Mouse (Mus musculus) stomach, adult 2 months (tissue): ENCODE measurements around the gene Mtln. TPM values are rescaled to one million over a fixed set of nuclear protein-coding genes. Genes with fewer than 3 reads are reported as not detected.

Experiments used
- polyA plus RNA-seq: library from polyadenylated mRNA; depleted of rRNA; stranded (reverse); fragments of >200 nt; gene quantifications from 2 replicates; pipeline ENCODE4 v1.2.3, GENCODE M21; 2012; rRNA removed

Mtln gene
- polyA plus RNA-seq, result 16.9 and 42.0 TPM in 2 replicates

DNA sequence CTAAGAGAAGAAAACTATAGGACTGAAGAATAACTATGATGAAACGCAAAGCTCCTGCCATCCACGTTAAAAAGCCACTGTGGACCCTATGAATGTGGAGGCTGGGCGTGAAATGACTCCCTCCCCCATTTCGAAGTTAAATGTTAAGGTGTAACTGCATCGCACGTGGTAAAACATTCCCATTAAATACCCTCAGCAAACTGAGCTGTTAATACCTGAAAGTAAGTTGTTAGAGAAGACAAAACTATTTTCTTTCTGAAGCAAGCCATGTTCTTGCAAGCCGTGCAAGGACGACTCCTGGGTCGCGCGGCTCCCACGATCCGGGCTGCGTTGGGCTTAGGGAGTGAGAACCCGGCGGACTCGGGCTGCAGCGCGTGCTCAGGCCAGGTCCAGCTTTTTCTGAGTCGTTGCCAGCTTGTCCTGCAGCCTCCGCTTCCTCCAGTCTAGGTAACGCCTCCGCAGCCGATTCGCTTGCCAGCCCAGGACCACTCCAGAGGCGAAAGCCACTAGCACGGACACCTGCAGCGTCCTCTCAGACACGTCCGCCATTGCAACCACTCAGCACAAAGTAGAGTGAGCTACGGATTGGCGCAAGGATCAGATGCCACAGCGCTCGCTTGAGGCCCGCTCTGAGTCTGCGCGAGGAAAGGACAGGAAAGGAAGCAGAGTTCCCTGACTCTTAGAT is at the start of gene Mtln:
Mtln (minus strand) TSS at position 570 of the 685 bp plus-strand sequence.

DNA sequence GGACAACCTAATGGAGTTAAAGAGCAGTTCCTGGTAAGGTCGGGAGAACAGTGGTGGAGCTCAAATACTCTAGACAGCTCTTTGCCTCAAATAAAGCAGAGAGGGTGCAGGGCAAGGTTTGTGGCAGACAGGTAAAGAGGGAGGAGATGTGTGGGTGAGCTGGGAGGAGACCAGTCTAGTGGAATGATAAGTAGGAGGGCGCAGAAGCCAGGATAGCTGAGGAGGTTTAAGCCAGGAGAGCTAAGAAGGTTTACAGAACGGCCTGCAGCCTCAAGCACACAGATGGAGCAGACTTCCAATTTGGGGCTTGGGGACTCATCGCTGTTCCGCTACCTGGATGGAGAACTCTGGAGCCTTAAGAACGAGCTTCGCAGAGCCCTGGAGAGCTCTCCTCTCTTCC is 46.3 kb upstream of the Mtln start, which contains the start of gene Acoxl:
Acoxl (plus strand) TSS at position 301 of the 400 bp plus-strand sequence.

DNA sequence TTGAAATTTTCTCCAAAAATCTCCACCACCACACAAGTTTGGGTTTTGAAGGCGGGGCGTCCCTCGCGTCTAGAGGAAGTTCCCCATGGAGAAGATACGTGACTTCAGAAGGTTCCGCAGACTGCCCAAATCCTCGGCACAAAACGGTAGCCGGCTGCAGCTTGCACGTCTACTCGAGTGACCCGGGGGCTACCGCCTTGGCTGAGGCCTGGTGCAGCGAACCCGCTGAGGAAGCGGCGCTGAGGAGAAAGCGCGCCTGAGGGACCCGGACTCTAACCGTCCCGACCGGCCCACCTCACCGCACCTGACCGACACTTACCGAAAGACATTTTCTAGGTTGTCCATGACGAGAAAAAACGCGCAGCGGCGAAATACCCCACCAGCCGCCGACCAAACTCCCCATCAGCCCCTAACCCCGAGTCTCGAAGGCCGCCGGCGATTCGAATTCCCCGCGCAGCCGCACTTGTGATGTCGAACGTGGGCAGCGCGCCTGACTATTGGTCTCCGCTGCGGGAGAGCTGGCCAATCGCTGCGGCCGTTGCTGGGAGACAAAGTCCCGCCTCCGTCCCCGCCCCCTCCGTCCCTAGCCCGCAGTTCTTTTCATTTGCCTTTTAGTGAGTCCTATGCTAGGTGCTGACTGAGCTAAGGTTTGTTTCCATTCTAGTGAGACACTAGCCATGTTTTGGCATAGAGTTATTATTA is 39.3 kb upstream of the Mtln start, which contains the start of gene Bub1:
Bub1 (minus strand) TSS at position 465 of the 702 bp plus-strand sequence.

DNA sequence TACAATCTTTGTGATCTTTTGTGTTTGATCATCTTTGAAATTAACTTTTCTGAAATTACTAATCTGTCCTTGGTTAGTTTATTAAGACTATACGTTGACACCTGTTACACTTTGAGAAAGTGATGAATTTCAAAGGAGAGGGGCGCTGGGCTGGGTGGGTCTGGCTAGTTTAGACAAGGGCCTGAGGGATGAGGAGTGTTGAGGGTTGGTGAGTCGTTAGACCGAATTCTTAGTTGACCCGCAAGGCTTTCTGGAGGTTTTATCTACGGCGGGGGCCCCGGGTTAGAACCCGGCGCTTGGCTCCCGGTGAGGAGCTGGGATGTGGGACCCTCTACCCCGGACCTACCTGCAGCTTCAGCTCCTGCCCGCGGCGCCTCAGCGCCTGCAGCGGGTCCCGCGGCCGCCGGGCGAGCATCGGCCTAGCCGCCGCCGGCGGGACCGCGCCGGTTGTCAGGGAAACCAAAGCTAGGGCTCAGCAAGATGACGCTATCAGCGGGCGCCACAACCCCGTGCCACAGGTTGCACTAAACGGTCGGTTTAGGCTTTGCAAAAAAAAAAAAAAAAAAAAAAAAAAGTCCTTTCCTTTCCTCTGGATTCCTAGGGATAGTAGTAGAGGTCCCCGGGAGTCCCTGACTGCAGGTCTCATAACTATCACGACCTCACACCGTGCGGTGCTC is 3.7 kb downstream of the Mtln start, which contains the start of gene Nphp1:
Nphp1 (minus strand) TSS at position 458 of the 677 bp plus-strand sequence.

Other genes with a start within 250 kb of the Mtln start
- gene Zfp661, start 205.4 kb downstream of the Mtln start, polyA plus RNA-seq, result 0.52 and 0.74 TPM in 2 replicates
- gene Mrps5, start 205.3 kb downstream of the Mtln start, polyA plus RNA-seq, result 20.0 and 21.9 TPM in 2 replicates
- gene Mal, start 135.8 kb downstream of the Mtln start, polyA plus RNA-seq, result 61.6 and 82.9 TPM in 2 replicates
- gene Mall, start 62.6 kb downstream of the Mtln start, polyA plus RNA-seq, result 37.8 and 44.8 TPM in 2 replicates
- gene Nphp1, start 3.6 kb downstream of the Mtln start, polyA plus RNA-seq, result 1.8 and 1.9 TPM in 2 replicates
- gene Bub1, start 39.4 kb upstream of the Mtln start, polyA plus RNA-seq, result 0.15 and 0.34 TPM in 2 replicates
- gene Acoxl, start 46.4 kb upstream of the Mtln start, polyA plus RNA-seq, result 0.09 and 0.19 TPM in 2 replicates